Mouse (Mus musculus) urinary bladder, postnatal 36 days (tissue): ENCODE data around the gene Rpl3.

Source experiments
- DNase-seq, 2 experiments: peaks; one replicate each; pipeline ENCODE4 v3.0.0; 2022; ENCODE audit warnings: low spot score in 2 of 2, mixed read lengths in 1 of 2

Gene Rpl3

GRCm38 (mm10) chr15:80088637-80089036 is 3.0 kb downstream of the Rpl3 start:
- DNase-seq, result peak; percentile 85 to 87

- DNase-seq, result no peak
Measured at GRCm38 (mm10) chr15:80087406-80088012, 4.2 kb downstream of the Rpl3 start.

- no peak for DNase-seq
Measured at GRCm38 (mm10) chr15:80083740-80084139, 7.9 kb downstream of the Rpl3 start.

GRCm38 (mm10) chr15:80083276-80083731 is 8.4 kb downstream of the Rpl3 start:
- peak; percentile 97 to 98 for DNase-seq

GRCm38 (mm10) chr15:80082661-80083275 is 8.9 kb downstream of the Rpl3 start:
- DNase-seq, result no peak

- DNase-seq, result no peak
Measured at GRCm38 (mm10) chr15:80081801-80082546, 9.7 kb downstream of the Rpl3 start.

- no peak for DNase-seq
Measured at GRCm38 (mm10) chr15:80080711-80081615, 10.7 kb downstream of the Rpl3 start.

GRCm38 (mm10) chr15:80079954-80080353 is 11.7 kb downstream of the Rpl3 start:
- no peak for DNase-seq

- no peak for DNase-seq
Measured at GRCm38 (mm10) chr15:80079129-80079668, 12.5 kb downstream of the Rpl3 start.

GRCm38 (mm10) chr15:80078058-80078814 is 13.4 kb downstream of the Rpl3 start:
- no peak for DNase-seq

GRCm38 (mm10) chr15:80076338-80077136 is 15.1 kb downstream of the Rpl3 start:
- peak; percentile 54 to 61 for DNase-seq

GRCm38 (mm10) chr15:80075733-80076337 is 15.8 kb downstream of the Rpl3 start:
- no peak for DNase-seq

- DNase-seq, result no peak
Measured at GRCm38 (mm10) chr15:80075374-80075694, 16.3 kb downstream of the Rpl3 start.

- DNase-seq, result no peak
Measured at GRCm38 (mm10) chr15:80074663-80075373, 16.9 kb downstream of the Rpl3 start.

GRCm38 (mm10) chr15:80073256-80073621 is 18.4 kb downstream of the Rpl3 start:
- DNase-seq, result no peak

- no peak for DNase-seq
Measured at GRCm38 (mm10) chr15:80072579-80073255, 19.0 kb downstream of the Rpl3 start.

- DNase-seq, result no peak
Measured at GRCm38 (mm10) chr15:80071951-80072437, 19.7 kb downstream of the Rpl3 start.

GRCm38 (mm10) chr15:80070095-80070644 is 21.5 kb downstream of the Rpl3 start:
- no peak for DNase-seq
